Mouse (Mus musculus) T-helper 17 cell (primary cell): ENCODE measurements at regions not wholly inside any gene's neighbourhood (a gene's known extent, or its start where the extent isn't known, plus 50 kb on each side); places are given as distances from the start of the nearest gene placed in this dataset.

Experiments used
- in situ Hi-C, 2 experiments: fragments of 300-600 bp; cut with MboI, MseI; formaldehyde crosslinking; loops; 1 replicate in 1 of 2; 2 replicates in 1 of 2; pipeline ENCODE4 v1.15.1; 2025; ENCODE audit warnings: high pct_unique_total_duplicates in 2 of 2

DNA sequence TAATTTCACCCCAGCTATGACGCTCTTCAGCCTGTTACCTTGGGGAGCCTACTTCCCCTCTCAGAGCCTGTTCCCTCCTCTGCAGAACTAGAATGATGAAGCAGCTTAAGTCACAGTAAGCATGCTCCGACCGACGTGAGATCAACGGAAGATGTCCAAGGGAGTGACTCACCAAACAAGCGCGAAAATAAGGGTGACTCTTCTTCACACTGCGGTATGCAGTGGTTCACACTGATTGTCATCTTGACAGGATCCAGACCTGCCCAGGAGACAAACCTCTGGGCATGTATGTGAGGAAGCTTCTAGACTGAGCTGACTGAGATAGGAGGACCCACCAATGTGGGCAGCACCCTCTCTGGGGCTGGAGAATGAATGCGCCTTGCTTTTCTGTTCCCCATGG, 116.3 kb upstream of the Tpm1 start:
- in situ Hi-C loops, result no loop called here

GRCm38 (mm10) chr9:67163746-67164145, 114.5 kb upstream of the Tpm1 start:
- in situ Hi-C loops, result no loop called here

DNA sequence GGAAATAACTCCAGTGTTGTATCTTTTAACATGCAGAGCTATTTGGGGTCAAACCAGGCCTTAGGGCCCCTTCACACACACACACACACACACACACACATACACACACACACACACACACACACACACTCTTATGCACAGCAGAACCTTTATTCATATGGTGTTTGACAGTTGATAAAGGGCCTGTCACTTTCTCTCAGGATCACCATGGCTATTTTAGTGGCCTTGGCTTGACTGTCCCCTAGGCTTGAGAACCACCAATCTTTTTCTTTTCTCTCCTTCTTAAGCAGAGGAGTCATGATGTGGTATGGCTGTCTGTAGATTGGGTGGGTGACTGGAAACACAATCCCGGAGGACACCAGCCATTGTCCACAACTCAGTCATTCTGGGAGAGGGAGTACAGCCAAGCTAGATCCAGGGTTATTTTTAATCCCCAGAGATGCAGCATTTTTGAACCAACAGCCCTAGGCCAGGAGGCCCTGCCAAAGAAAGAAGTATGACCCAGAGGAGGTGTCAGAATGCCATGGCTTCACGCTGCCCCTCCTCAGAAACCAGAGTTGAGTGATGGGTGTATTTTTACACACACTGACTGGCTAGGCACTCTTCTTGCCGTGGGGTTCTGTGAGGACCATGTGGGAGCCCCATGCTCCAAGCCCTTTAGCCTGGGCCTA, 111.7 kb upstream of the Tpm1 start:
- in situ Hi-C loops, result no loop called here

GRCm38 (mm10) chr9:67160350-67160749, 111.1 kb upstream of the Tpm1 start:
- in situ Hi-C loops, result no loop called here

DNA sequence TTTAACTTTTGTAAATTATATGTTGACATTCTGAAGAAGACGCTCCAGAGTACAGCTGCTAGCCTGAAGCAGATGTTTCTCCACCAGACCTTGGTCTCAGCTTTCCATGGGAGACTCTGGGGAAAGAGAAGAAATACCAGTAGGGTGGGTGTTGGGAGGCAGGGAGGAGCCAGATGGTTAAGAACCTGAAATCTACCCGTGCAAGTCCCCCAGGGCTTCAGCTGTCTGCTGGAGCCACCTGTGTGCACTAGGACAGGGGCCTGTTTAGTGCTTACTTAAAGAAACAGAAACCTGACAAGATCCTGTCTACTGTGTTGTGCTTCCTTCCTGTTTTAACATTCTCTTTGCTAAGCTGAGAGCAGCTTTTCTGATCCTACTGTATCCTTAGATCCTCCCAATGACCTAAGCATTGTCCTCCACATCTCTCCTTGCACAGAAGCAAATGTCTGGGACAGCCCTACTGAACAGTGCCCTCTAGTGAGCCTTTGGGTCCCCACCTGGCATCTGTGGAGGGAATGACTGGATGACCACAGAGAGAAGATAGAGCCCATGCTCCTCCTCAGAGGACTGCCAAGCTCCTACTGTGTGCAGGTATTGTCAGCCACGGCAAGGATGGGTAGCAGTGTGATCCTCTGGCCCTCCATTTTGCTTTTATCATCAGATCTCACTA, 107.5 kb upstream of the Tpm1 start:
- in situ Hi-C loops, result no loop called here

DNA sequence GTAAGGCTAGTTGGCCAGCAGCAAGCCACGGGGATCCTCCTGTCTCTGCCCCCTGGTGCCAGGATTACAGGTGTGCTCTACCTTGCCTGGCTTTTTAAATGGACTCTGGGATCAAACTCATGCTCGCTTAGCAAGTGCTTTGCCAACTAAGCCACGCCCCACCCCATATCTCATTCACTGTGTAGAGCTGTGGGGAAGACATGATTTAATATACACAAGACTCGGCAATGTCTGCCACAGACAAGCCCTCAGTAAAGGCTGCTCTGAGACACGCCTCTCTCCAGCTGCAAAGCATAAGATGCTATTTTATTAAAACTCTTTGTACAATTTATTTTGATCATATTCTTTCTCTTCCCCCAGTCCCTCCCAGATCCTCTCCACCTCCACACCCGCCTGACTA, 104.9 kb upstream of the Tpm1 start:
- in situ Hi-C loops, result no loop called here

DNA sequence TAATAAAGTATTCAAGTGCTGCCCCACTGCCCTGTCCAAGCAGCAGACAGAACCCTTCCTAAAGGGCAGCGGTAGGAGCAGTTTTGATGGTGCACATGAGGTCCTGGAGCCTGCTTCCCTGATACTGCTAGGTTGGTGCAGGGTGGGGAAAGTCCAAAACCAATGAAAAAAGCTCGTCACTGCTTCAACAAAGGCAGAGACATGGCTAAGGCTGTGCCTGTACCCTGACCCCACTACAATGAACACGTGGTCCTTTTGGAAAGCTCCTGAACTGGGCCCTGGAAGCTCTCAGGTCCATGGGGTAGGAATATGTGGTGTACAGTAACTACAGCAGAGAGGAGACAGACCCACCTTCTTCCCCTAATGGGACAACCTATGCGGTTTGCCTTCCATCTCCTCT, 104.1 kb upstream of the Tpm1 start:
- in situ Hi-C loops, result no loop called here

- in situ Hi-C loops, result no loop called here
Observed at GRCm38 (mm10) chr9:67147656-67148055, 98.5 kb upstream of the Tpm1 start.

- in situ Hi-C loops, result no loop called here
Observed at GRCm38 (mm10) chr9:67145392-67145791, 96.2 kb upstream of the Tpm1 start.

DNA sequence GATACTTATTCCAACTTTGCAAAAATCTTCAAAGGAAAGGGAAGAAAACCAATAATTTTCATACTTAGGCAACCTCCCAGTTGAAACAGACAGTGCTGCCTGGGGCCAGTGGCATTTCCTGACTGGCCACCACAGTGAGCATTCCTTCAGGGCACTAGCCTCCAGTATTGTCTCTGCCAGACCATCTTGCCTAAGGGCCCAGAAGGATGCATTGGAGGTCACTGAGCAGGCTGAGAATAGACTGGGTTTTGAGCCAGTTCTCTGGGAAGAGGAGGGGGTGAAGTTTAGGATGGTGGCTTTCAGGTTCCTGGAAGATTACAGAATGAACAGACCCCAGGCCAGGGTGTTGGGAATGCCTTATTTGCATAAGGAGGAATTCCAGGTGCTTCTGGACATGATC, 95.3 kb upstream of the Tpm1 start:
- in situ Hi-C loops, result no loop called here

DNA sequence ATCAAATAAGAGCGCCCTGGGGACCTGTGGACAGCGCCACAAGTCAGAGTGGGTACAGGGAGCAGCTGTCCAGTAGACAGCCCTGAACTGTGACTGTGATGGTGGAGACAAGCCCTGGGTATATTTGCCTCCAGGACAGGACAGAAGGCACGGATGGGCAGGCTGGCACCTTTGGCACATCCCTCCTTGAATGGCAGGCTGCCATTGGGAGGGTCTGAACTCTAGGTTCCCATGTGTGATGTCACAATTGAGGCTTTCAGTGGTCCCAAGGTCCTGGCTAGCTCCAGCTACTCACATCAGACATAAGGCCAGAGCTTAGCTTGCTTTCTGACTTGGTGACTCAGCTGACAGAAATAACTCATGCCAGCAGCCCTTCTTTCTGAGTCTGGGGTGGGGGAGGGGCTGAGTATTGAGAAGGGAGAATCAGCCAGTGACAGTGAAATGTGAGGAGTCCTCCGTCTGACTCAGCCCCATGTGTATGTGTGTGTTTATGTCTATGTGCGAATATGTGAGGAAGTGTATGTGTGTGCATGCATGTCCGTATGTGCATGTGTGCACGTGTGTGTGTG, 91.2 kb upstream of the Tpm1 start:
- in situ Hi-C loops, result no loop called here

DNA sequence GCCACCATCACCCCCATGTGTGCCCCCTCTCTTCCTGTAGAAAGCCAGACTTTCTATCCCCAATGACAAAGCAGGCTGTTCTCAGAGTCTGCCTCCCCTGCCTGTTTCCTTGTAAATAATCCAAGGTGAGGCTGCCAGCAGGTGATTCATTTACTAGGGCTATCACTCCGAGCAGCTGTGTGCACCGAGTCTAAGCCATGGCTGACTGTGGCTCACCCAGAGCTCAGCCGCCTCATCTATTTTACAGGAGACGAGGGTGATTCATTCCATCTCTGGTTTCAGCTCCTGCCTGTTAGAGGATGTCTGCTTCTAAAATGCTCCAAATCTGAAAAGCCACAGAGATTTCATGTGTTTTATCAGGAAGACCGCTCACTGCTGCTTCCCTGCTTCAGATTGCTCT, 88.5 kb upstream of the Tpm1 start:
- in situ Hi-C loops, result no loop called here

GRCm38 (mm10) chr9:67137141-67137540, 87.9 kb upstream of the Tpm1 start:
- in situ Hi-C loops, result no loop called here

DNA sequence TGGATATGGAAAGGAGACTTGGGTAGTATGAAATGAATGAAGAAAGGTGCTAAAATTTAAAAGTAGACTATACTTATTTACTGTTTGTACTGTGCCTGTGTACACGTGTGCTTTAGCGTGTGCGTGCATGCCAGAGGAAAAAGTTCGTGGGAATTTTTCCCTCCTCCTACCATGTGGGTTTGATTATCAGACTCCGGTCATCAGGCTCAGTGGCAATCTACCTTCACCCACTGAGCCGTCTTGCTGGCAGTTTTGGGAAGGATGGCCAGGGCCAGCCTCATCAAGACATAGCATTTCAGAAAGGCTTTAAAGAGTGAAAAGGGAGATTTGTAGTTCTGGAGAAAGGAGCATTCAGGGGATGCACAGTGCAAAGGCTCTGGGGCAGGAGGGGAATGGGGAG, 87.0 kb upstream of the Tpm1 start:
- in situ Hi-C loops, result no loop called here

DNA sequence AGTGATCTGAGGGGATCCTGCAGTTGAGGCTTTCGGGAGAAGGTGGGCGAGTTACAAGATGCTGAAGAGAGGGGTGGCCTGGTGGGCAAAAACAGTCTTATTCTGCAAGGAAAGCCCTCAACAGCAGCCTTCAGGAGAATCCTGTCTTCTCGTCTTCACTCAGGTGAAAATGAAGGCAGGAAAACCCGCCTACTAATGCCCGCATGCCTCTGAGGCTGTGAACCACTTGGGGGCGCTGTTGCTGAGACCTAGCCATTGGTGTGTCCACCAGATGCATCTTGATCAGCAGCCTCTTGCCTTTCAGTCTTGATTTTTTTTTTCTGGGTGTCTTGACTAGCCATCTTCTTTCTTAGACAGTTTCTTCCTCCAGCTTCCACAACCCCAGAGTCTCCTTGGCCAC, 85.2 kb upstream of the Tpm1 start:
- in situ Hi-C loops, result no loop called here

- in situ Hi-C loops, result no loop called here
Observed at GRCm38 (mm10) chr9:67132370-67132769, 83.2 kb upstream of the Tpm1 start.

DNA sequence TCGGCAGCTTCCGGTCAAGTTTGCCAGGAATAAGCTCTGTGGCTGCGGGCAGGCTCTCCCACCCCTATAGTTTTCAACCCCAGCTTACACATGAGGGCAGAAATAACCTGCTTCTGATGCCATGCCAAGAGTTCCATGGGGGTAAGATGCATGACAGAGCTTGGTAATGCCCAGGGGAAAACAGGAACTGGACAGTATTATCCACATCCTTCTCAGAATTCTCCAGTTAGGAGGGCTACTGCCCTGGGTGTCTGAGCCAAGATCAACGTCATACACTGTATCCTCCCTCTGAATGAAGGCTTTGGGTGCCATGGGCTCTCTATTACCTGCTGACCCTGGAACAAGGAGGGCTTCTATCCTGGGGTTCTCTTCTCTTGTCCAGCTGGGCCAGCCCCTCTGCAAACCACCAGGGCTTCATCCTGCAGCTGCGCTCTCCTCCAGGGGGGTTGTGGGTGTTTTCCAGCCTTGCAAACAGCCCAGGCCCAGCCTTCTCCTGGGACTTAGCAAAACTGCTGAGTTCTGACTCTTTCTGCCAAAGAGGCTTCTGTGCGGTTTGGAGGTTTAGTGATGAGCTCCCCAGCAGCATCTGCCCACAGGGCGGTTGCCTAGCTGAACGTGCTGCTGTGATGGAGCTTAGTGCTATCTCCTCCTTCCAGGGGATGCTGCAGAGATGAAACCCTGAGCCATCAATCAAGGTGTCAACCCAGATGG, 81.7 kb upstream of the Tpm1 start:
- in situ Hi-C loops, result no loop called here

DNA sequence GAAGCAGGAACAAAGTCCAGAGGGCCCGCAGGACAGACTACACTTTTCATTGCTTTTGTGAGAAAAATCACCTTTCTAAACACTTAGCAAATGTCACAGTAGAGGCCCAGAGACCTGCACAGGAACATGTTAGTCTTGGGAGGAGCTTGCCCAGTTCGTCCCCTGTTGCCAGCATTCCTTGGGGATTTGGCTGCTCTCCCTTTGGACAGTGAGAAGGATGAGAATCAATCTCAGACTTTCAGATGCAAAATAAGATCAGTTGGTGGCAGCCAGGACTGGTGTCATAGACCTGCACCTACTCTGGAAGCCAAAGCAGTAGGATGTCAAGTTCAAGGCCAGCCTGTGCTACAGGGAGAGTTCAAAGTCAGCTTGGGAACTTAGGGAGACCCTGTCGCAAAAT, 80.7 kb upstream of the Tpm1 start:
- in situ Hi-C loops, result no loop called here

GRCm38 (mm10) chr9:67129095-67129494, 79.9 kb upstream of the Tpm1 start:
- in situ Hi-C loops, result no loop called here

- in situ Hi-C loops, result loop anchor here in 1 of 2 experiments (5.0 kb wide), 1 partner anchor 376 kb away; no protein-coding TSS in a partner anchor
Observed at GRCm38 (mm10) chr9:67121691-67122090, 72.5 kb upstream of the Tpm1 start.

GRCm38 (mm10) chr9:67118880-67119644, 69.9 kb upstream of the Tpm1 start:
- in situ Hi-C loops, result no loop called here

- in situ Hi-C loops, result no loop called here
Observed at GRCm38 (mm10) chr9:67118429-67118828, 69.2 kb upstream of the Tpm1 start.
